Mouse (Mus musculus): ENCODE measurements around the gene Smok3a.

DNA sequence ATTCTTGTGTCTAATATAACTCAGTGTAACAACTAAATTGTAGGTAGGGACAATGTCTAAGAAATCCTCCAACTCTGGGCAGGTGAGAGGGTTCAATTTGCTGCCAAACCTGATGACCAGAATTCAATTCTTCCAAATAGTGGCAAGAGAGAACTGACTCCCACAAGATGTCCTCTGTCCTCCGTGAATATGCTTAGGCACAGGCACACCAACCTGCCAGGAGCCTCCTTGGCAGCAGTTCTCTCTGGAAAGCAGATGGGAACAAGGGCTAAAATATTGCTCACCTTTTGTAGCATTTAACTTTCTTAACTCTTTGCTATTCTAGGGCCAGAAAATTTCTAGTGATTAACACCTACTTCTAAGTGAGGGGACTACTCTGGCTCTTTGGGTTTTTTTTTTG lies 43.8 kb upstream of the Smok3a start:
- TF ChIP-seq CTCF (conservative IDR thresholded peaks at IDR 0.05 in 1 of 2, IDR thresholded peaks at IDR 0.05 in 1 of 2; ENCODE audit: low read depth in 2 of 2, low read length in 2 of 2): no peak
- no peak for TF ChIP-seq MAFK (IDR thresholded peaks at IDR 0.05; ENCODE audit: insufficient replicate concordance, low read length)
- no peak for TF ChIP-seq POLR2A (IDR thresholded peaks at IDR 0.05; ENCODE audit: low read depth, low read length)
- TF ChIP-seq BHLHE40 (IDR thresholded peaks at IDR 0.05; ENCODE audit: low read depth, low read length): no peak
- TF ChIP-seq RCOR1 (conservative IDR thresholded peaks at IDR 0.05; ENCODE audit: low read depth, low read length): no peak

All from CH12.LX (cell line).